Mouse (Mus musculus) lung, postnatal 36 days (tissue): ENCODE data around the gene Tamm41.
A peak's percentile ranks its signal among the peaks of the same experiment; 100 is the strongest.

Experiments used
- DNase-seq: peaks from one replicate; pipeline ENCODE4 v3.0.0; 2022; ENCODE audit warnings: mixed read lengths

Gene Tamm41

DNA sequence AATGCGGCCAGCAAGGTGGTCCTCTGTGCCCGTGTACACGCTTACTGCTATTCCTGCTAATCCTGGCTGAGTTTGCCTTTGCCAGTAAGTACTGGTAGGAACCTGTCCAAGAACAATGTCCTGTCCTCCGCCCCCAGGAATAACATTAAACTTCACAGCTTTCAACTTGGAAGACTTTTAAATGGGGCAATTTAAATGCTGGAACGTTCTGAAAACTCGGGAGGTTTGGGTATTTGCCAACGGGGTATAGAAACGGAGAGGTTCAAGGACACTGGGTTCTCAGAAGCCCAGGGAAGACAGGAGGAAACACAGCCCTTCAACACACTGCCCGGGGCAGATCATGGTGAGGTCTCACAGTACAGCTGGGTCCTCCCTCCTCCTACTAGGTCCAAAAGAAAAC is 14.8 kb downstream of the Tamm41 start:
- DNase-seq = no peak

GRCm38 (mm10) chr6:115015461-115015860 is 22.2 kb downstream of the Tamm41 start:
- DNase-seq = peak; percentile 50

GRCm38 (mm10) chr6:115013574-115013973 is 24.1 kb downstream of the Tamm41 start:
- DNase-seq = no peak

DNA sequence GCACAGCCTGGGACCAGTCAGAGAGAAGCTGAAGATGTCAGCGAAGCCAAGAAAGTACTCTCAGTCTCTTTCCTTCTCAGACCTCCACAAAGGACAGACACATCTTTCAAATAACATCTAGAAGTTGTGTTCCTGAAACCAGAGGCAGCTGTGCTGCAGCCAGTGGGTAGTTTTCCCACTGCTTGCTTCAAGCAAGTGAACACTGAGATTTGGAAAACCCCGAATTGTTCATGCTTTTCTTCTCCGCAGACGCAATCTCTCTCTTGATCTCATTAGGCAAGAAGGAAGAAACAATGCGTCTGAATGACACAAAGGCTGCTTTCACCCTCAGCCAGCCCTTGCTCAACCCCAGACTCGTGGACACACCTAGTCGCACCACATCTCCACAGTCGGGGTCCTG is 25.9 kb downstream of the Tamm41 start:
- no peak for DNase-seq

- DNase-seq = no peak
Measured at GRCm38 (mm10) chr6:115010815-115011214, 26.9 kb downstream of the Tamm41 start.

DNA sequence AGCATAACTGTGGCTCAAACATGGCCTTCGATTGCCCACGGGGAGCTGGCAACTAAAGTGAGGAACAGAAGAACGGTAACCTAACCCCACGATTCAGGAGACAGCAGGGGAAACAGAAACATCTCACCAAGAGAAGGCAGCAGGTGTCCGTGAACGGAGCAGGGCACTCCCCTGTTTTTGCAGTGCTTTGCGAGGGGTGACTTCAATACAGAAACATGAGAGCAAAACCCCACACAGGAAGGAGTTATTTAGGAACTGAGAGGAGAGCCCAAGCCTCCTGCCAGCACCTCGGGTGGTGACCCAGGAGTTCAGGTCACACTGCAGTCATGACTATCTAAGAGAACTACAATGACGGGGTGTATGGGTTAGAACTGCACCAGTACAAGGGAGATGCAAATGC is 27.4 kb downstream of the Tamm41 start:
- DNase-seq = no peak

DNA sequence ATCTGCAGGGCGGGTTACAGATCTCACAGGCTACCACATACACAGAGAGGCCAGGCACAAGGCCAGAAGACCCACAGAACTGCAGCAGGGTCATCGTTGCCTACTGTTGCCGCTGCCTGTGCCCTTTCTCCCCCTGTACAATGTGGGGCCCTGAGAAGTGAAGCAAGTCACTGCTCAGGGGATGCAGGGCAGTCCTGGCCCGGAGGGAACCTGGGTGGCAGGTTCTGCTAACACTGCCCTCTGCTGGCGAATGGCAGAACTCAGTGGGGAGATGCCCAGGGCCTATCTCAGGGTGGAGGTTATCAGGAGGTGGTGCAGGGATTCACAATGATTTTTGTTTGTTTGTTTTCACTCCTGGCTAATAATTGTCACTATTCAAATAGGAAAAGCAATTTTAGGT is 29.9 kb downstream of the Tamm41 start:
- DNase-seq = peak; percentile 80

DNA sequence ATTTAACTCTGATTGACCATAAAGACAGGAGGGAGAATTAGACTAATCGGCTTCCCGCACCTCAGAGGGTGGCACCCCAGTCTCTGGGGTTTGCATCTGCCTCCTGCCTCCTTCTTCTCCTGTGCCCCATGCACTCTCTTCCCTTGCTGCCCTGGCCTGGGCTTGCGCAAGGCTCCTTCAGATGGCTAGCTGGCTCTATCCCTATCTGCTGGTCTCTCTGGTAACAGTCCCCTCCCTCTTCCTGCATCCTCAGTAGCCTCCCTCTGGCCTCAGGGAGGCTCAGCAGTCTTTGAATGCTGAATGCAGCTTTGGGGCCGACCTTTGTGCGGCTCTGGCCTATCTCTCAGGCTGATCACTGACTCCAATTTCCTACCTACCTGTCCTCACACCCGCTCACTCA is 30.7 kb downstream of the Tamm41 start:
- DNase-seq = peak; percentile 42

GRCm38 (mm10) chr6:115006065-115006464 is 31.6 kb downstream of the Tamm41 start:
- no peak for DNase-seq

DNA sequence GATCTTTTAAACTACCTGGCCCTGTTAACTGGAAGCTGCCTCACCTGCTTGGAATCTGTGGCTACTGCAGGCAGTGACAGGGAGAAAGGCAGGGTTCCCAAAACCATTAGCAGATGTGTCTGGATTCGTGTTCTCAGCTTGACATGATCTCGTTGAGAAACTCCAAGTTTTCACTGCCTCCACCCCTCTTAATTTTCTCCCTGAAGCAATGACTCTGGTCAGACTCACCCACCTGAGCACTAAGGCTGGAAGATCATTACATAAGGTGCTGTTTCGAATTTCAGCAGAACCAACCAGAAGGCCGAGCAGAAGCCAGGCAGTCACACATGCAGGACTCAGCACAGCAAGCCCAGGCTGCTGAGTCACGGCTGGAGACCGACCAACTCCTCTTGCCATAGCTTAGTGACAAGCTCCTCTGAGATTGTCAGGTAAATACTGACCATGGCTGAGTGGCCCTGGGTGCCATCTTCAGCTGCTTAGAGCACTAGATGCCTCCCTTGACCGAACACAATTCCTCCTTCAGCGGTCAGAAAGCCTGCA is 32.3 kb downstream of the Tamm41 start:
- peak; percentile 37 for DNase-seq

DNA sequence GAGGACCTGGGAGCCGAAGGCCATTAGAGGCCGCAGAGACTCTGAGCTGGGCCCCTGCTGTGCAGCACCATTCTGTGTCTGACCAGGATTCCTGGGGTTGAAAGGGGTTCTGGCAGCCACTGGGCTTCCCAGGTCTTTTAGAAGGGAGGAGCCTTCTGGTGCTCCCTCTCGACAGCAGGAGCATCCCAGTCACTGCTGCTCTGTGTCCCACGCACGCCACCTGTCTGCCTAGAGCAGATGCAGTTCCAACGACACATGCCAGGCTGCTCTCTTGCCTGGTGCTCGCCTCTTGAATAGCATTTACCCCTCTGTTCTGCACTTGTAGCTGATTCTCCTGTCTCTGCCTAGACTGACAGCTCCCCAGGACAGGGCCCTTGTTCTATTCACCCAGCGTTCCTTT is 33.0 kb downstream of the Tamm41 start:
- no peak for DNase-seq

- no peak for DNase-seq
Measured at GRCm38 (mm10) chr6:114998374-114999031, 39.2 kb downstream of the Tamm41 start.

DNA sequence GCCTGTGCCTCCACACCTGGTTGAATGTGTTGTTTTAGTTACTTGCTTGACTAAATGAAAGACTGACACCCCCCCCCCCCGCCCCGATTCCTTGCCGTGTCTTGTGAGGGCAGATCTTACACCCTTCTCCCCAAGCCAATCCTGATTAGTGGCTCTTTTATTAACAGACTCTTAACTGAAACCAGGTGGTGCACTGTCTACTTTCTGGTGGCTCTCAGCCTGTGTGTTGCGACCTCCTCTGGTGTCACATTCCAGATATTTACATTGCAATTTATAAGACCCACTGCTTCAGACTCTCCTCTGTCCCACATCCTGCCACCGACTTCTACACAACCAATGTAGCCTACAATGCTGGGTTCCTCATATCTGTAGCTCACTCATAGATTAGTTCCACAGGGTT is 40.2 kb downstream of the Tamm41 start:
- no peak for DNase-seq

DNA sequence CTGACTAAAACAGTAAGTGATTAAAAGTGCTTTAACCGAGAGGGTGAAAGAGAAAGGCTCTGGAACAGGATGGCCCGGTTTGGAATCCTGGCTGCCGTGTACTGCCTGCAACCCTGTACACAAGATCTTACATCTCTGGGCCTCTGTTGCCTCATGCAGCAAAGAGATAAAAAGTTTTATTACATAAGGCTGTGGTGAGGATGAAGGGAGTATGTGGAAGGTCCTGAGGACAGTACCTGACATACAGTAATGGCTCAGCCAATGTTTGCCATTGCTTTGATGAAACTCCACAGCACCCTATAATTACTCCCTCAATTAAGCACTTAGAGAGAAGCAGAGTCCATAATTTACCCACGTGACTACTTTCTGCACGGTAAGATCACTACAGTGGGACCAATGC is 40.8 kb downstream of the Tamm41 start:
- DNase-seq = no peak

- DNase-seq = peak; percentile 40
Measured at GRCm38 (mm10) chr6:114994079-114994478, 43.6 kb downstream of the Tamm41 start.

DNA sequence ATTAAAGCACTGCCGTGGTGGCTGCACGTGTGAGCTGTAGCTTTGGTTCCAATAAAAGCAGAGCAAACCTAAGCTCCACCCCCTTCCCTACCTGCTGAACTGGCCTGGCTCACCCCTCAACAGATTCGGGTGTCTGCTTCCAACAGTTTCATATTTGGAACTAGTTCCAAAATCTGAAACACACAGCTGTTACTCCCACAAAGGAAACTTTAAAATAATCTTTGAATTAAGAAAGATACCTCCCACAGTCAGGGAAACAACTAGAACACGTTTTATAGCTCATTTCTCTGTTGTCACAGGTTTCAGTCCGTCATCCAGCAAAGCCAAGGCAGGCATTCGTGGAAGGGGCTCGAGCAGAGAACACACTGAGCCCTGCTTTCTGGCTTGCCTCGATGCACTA is 44.0 kb downstream of the Tamm41 start:
- peak; percentile 30 for DNase-seq

GRCm38 (mm10) chr6:114991909-114992308 is 45.8 kb downstream of the Tamm41 start:
- no peak for DNase-seq

DNA sequence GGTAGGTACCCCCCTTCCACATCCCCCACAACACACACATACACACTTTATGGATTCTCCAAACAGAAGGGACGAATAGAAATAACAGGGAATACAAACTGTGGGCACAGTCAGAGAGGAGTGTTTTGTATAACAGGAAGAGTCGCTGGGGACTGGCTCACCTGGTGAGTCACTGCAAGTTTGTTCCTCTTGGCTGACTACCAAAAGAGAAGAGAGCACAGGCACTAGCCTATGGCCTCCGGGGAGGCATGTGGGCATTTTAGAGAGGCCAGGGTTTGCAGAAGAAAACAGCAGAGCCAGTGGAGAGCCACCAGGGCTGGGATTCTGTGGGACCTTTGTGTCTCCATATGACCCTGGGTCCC is 49.1 kb downstream of the Tamm41 start:
- DNase-seq = peak; percentile 82

DNA sequence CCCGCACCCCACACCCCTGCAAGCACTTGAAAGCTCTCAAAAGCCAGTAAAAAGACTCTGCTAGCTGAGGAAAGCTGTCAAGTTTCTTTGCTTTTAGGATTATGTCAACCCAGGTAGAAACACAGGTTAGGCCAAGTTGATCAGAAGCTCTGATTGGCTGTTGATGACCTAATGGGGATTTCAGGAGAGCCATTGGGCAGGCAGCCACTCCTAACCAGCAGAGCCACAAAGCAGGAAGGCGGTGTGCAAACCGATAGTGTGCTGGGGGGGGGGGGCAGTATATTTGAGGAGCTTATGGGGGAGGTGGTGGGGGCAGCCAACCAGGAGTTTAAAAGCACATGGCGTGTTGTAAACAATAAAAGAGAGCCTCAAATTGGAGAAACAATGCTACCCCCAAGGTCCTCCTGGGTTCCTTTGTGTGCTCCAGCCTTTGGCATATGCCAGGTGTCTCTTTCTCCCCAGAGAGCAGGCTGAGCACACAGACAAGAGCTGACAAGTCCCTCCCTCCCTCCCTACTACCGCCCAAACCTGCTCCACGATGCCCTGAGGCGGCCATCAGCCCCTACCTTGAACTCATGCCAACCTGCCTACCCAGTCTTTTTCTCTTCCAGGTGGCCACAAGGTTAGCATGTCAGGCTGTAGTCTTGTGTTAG is 49.6 kb downstream of the Tamm41 start:
- peak; percentile 83 for DNase-seq

GRCm38 (mm10) chr6:114982671-114983070 is 55.0 kb downstream of the Tamm41 start:
- DNase-seq = no peak

GRCm38 (mm10) chr6:114979715-114980114 is 58.0 kb downstream of the Tamm41 start:
- DNase-seq = no peak

- peak; percentile 82 for DNase-seq
Measured at GRCm38 (mm10) chr6:114976915-114977419, 60.7 kb downstream of the Tamm41 start.

DNA sequence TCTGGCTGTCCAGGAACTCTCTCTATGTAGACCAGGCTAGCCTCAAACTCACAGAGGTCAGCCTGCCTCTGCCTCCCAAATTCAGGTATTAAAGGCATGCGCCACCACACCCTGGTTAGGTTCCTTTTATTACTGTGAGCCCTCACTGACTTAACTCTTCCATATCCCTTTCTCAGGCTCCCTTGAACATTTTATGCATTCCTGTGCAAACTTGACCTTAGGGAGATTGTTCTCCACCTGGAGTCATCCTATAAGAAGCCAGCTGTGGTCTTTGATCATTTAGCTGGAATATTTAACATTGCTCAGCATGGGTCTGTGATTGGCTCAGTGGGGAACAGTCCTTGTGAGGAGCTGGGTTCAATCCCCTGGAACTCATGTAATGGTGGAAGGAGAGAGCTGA is 63.3 kb downstream of the Tamm41 start:
- no peak for DNase-seq

DNA sequence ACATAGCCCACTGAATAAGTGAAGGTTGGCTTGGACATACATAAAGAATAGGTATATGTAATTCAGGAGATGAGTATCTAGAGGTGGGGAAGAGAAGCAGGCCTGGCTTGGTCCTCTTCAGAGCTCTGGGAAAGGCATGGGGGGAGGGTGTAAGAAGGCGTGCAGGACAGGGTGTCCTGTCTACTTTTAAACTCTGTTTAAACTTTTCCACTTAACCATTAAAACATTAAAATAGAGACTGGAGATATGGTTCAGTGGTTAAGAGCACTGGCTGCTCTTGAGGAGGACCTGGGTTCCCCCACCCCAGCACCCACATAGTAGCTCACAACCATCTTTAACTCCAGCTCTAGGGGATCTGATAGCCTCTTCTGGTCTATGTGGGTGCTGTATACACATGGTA is 64.7 kb downstream of the Tamm41 start:
- DNase-seq = no peak
